ENCODE assay signal across 8 mouse cellular contexts in the genomic region with DNA sequence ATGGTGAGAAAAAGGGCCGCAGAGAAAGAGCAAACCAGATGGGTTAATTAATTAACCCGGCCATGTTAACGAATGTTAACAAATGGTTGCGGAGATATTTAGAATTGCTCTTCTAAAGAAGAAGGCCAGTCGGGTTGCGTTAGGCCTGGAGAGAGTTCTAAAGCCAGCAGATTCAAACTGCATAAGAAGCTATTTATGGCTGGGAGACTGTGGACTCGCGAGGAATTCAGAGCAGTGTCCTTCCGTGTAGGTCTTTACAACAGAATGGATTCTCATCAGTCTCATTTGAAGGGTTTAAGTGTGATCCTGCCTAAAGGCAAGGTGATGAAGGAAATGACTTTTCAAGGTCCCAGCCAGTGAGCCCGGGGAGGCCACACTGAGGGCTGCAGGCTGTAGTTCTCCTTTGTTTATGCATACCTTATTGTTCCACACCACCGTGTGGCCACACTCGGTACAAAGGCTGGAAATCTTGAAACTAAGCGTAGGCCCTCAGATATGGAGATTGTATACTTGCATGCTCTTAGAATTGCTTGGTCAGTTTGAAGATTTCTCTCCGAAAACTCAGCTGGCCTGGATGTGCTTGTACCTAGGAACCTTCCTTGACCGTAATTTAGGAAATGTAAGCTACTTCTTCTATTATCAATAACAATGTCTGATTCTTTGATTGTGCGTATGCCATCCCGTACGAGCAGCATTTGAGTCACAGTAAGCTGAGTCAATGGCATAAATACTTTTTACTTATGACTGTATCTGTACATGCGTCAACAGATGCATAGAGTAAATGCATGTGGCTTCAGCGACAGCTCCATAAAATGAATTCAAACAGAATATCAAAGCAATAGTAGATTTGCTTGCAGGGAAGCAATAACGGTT.
A peak's percentile ranks its signal among the peaks of the same experiment; 100 is the strongest.
DNase-seq lines count a peak whose midpoint lies in the region; ATAC-seq and TF ChIP-seq lines count a peak whose summit lies in the region.

No protein-coding gene starts in this region.

- no peak overlapping the region for H3K4me2 ChIP-seq in heart, postnatal 0 days (ENCODE audit: low read depth, low read length)

- DNase-seq in heart, postnatal 0 days (ENCODE audit: low spot score): peak; percentile 7
- DNase-seq in heart, adult 18-20 months: no peak
- peak; percentile 5 for DNase-seq in NIH3T3 (ENCODE audit: low read depth)
- peak; percentile 34 for DNase-seq in forebrain, embryonic 10.5 days (ENCODE audit: extremely low spot score, low spot score)
- peak; percentile 3 to 39 for DNase-seq in kidney, postnatal 36 days
- peak; percentile 33 for DNase-seq in neural tube, embryonic 10.5 days (ENCODE audit: extremely low spot score, low spot score)
- no peak for DNase-seq in gastrocnemius, postnatal 36 days
- DNase-seq in spleen, postnatal 10 days (ENCODE audit: low spot score in 2 of 2): no peak

- H3K27ac ChIP-seq in heart, postnatal 0 days (ENCODE audit: low read depth): no peak overlapping the region
- peak overlapping the region; percentile 69 for H3K27ac ChIP-seq in forebrain, embryonic 10.5 days

- no peaks in the 10 kb centered on the region for H3K36me3 ChIP-seq in heart, postnatal 0 days (replicated peaks; ENCODE audit: control insufficient read depth, insufficient read depth, low read length)
- H3K36me3 ChIP-seq in forebrain, embryonic 10.5 days (replicated peaks): no peaks in the 10 kb centered on the region

- peak; percentile 39; the same call in 1 of the 2 replicates for ATAC-seq in heart, postnatal 0 days (ENCODE audit: insufficient read depth, low read depth)

- no peaks in the 10 kb centered on the region for H3K27me3 ChIP-seq in heart, postnatal 0 days (ENCODE audit: control insufficient read depth, insufficient read depth, low read length)
- no peaks in the 10 kb centered on the region for H3K27me3 ChIP-seq in forebrain, embryonic 10.5 days (ENCODE audit: poor library complexity, severe bottlenecking)

- WGBS in heart, postnatal 0 days: 59% methylated on average over 21 of the region's 21 CpGs
- 73% methylated on average over 21 of the region's 21 CpGs for WGBS in forebrain, embryonic 10.5 days

- no peak overlapping the region for H3K4me3 ChIP-seq in heart, postnatal 0 days (ENCODE audit: low read depth, low read length)
- H3K4me3 ChIP-seq in forebrain, embryonic 10.5 days: no peak overlapping the region

- H3K4me1 ChIP-seq in heart, postnatal 0 days (ENCODE audit: control insufficient read depth, insufficient read depth): no peaks in the 10 kb centered on the region
- peaks cover 13% of the 10 kb centered on the region for H3K4me1 ChIP-seq in forebrain, embryonic 10.5 days

- H3K9me3 ChIP-seq in heart, postnatal 0 days (replicated peaks; ENCODE audit: control insufficient read depth, low read length): no peaks in the 10 kb centered on the region
- no peaks in the 10 kb centered on the region for H3K9me3 ChIP-seq in forebrain, embryonic 10.5 days

- peak; percentile 57 for TF ChIP-seq CTCF in heart, postnatal 0 days (IDR thresholded peaks at IDR 0.05; ENCODE audit: low read depth)

- H3K9ac ChIP-seq in heart, postnatal 0 days (replicated peaks; ENCODE audit: low read depth, low read length): no peak overlapping the region

- TF ChIP-seq EP300 in heart, postnatal 0 days (IDR thresholded peaks at IDR 0.05; ENCODE audit: low read depth): no peak

- intact Hi-C loops in gastrocnemius, postnatal 36 days (cut with DNase I): no loop called here

Comparison
In these comparisons a context has a peak if more than half of its experiments do, and no peak if none do; other contexts are left out.
1. DNase-seq: peak in heart, postnatal 0 days (single experiment), NIH3T3 (single experiment), forebrain, embryonic 10.5 days (single experiment), kidney, postnatal 36 days (2 of 2) and neural tube, embryonic 10.5 days (single experiment); none in heart, adult 18-20 months (0 of 2), gastrocnemius, postnatal 36 days (0 of 2) and spleen, postnatal 10 days (0 of 2).